Mouse (Mus musculus): ENCODE data around the gene Nfkbil1. TPM values are rescaled to one million over a fixed set of nuclear protein-coding genes. Genes with fewer than 3 reads are reported as not detected.
"Not testable (repeated sequence)": the region's sequence is repeated elsewhere in the genome, so short reads cannot be mapped to it uniquely, and the experiment has no call there.

Gene Nfkbil1
- polyA plus RNA-seq, 1 experiment from 2014 or later: 14.5 TPM

DNA sequence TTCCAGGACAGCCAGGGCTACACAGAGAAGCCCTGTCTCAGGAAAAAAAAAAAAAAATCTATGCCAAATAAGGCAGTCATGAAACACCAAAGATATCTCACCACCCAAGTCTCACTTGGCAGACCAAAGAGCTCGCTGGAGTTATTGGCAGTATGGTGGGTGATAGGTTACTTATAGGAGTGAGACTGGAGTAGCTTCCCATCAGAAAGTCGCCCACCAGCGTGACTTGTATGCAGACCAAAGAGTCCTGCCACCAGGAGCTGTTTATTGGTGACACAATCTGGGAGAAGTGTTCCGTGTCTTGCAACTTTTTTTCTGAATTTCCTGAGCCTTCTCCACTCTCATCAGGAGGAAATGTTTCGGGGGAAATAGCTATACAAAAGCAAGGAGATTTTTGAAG is 4.1 kb upstream of the Nfkbil1 start:
- H3K9ac ChIP-seq (ENCODE audit: low read depth, low read length): no peak overlapping the region
- no peak for ATAC-seq (replicated peaks; ENCODE audit: low FRiP score, low read depth)
- no peak overlapping the region for H3K27ac ChIP-seq
- no peaks in the 10 kb centered on the region for H3K9me3 ChIP-seq (replicated peaks; ENCODE audit: low read length)
- no peak for DNase-seq (ENCODE audit: low spot score)
- H3K27me3 ChIP-seq (ENCODE audit: insufficient read depth, low read length): no peaks in the 10 kb centered on the region
- no peak overlapping the region for H3K4me2 ChIP-seq (ENCODE audit: low read length)
- no peak overlapping the region for H3K4me3 ChIP-seq (replicated peaks; ENCODE audit: low read depth, low read length)
- no peak for TF ChIP-seq CTCF (IDR thresholded peaks at IDR 0.05; ENCODE audit: low read depth)
- 73% methylated on average over 5 of the region's 5 CpGs for WGBS
- peaks cover 21% of the 10 kb centered on the region for H3K4me1 ChIP-seq (replicated peaks; ENCODE audit: insufficient read depth, low read length)
- H3K36me3 ChIP-seq (ENCODE audit: insufficient read depth, low read length): peaks cover 9% of the 10 kb centered on the region

DNA sequence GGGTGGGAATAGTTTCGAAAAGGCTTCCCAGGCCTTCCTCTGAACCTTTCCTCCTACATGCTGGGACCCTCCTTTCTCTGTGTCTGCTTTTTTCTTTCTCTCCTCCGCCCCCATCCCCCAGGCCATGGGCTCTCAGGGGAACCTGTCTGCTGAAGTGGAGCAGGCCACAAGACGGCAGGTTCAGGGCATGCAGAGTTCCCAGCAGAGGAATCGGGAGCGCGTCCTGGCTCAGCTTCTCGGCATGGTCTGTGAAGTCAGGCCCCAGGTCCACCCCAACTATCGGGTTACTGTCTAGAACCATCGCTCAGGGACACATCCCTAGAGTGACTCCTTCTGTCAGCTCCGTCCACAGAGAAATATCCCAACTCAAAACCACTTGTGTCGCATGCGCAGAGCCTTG is 1.9 kb upstream of the Nfkbil1 start:
- no peak for ATAC-seq (replicated peaks; ENCODE audit: low FRiP score, low read depth)
- no peak overlapping the region for H3K4me2 ChIP-seq (ENCODE audit: low read length)
- TF ChIP-seq CTCF (IDR thresholded peaks at IDR 0.05; ENCODE audit: low read depth): no peak
- no peaks in the 10 kb centered on the region for H3K36me3 ChIP-seq (ENCODE audit: insufficient read depth, low read length)
- no peak for DNase-seq (ENCODE audit: low spot score)
- no peak overlapping the region for H3K4me3 ChIP-seq (replicated peaks; ENCODE audit: low read depth, low read length)
- 74% methylated on average over 12 of the region's 12 CpGs for WGBS
- no peaks in the 10 kb centered on the region for H3K27me3 ChIP-seq (ENCODE audit: insufficient read depth, low read length)
- H3K9ac ChIP-seq (ENCODE audit: low read depth, low read length): no peak overlapping the region
- no peak overlapping the region for H3K27ac ChIP-seq
- peaks cover 25% of the 10 kb centered on the region for H3K4me1 ChIP-seq (replicated peaks; ENCODE audit: insufficient read depth, low read length)
- no peaks in the 10 kb centered on the region for H3K9me3 ChIP-seq (replicated peaks; ENCODE audit: low read length)

DNA sequence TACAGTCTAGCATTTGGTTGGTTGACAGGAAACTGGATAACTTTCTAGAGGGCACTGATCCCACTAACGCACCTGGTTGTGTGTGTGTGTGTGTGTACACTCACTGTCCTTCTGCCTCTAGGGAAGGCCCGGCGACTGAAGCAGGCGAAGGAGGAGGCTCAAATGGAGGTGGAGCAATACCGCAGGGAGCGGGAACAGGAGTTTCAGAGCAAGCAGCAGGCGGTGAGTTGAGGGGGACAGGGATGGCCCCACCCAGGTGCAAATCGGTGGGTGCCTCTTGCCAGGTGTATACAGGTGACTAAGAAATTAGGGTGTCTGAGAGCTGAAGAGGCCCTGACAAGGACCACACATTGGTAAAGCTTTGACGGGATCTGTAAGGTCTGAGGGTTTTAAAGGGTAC is 1.4 kb upstream of the Nfkbil1 start:
- no peak overlapping the region for H3K27ac ChIP-seq
- WGBS: 76% methylated on average over 9 of the region's 9 CpGs

GRCm38 (mm10) chr17:35236390-35236746 is 776 bp upstream of the Nfkbil1 start:
- no peaks in the 10 kb centered on the region for H3K36me3 ChIP-seq (ENCODE audit: insufficient read depth, low read length)
- TF ChIP-seq CTCF (IDR thresholded peaks at IDR 0.05; ENCODE audit: low read depth): peak; percentile 98
- H3K4me1 ChIP-seq (replicated peaks; ENCODE audit: insufficient read depth, low read length): peaks cover 29% of the 10 kb centered on the region
- DNase-seq (ENCODE audit: low spot score) (peak; percentile 89), ATAC-seq (replicated peaks; ENCODE audit: low FRiP score, low read depth) (peak; percentile 57)
- peak overlapping the region; percentile 78 for H3K4me2 ChIP-seq (ENCODE audit: low read length)
- H3K9ac ChIP-seq (ENCODE audit: low read depth, low read length): peak overlapping the region; percentile 56
- H3K4me3 ChIP-seq (replicated peaks; ENCODE audit: low read depth, low read length): peak overlapping the region; percentile 56
- 1% methylated on average over 18 of the region's 18 CpGs for WGBS
- H3K27ac ChIP-seq: peak overlapping the region; percentile 94
- no peaks in the 10 kb centered on the region for H3K9me3 ChIP-seq (replicated peaks; ENCODE audit: low read length)
- no peaks in the 10 kb centered on the region for H3K27me3 ChIP-seq (ENCODE audit: insufficient read depth, low read length)

More for the DNA sequence above, 1.4 kb upstream of the Nfkbil1 start:
- no peaks in the 10 kb centered on the region for H3K9me3 ChIP-seq (replicated peaks; ENCODE audit: low read length)
- peaks cover 29% of the 10 kb centered on the region for H3K4me1 ChIP-seq (replicated peaks; ENCODE audit: insufficient read depth, low read length)
- DNase-seq (ENCODE audit: low spot score) (no peak), ATAC-seq (replicated peaks; ENCODE audit: low FRiP score, low read depth) (no peak)
- no peaks in the 10 kb centered on the region for H3K36me3 ChIP-seq (ENCODE audit: insufficient read depth, low read length)
- H3K9ac ChIP-seq (ENCODE audit: low read depth, low read length): no peak overlapping the region
- H3K4me3 ChIP-seq (replicated peaks; ENCODE audit: low read depth, low read length): no peak overlapping the region
- H3K27me3 ChIP-seq (ENCODE audit: insufficient read depth, low read length): no peaks in the 10 kb centered on the region
- TF ChIP-seq CTCF (IDR thresholded peaks at IDR 0.05; ENCODE audit: low read depth): no peak
- H3K4me2 ChIP-seq (ENCODE audit: low read length): no peak overlapping the region

- peak; percentile 8; the same call in 1 of the 2 replicates for ATAC-seq (replicated peaks; ENCODE audit: low FRiP score, low read depth)
- DNase-seq (ENCODE audit: low spot score): peak; percentile 65
- H3K27ac ChIP-seq: peak overlapping the region; percentile 94
- TF ChIP-seq CTCF (IDR thresholded peaks at IDR 0.05; ENCODE audit: low read depth): no peak
- no peaks in the 10 kb centered on the region for H3K9me3 ChIP-seq (replicated peaks; ENCODE audit: low read length)
- peaks cover 7% of the 10 kb centered on the region; the same call in 1 of the 2 replicates for H3K36me3 ChIP-seq (ENCODE audit: insufficient read depth, low read length)
- H3K4me2 ChIP-seq (ENCODE audit: low read length): peak overlapping the region; percentile 78
- 9% methylated on average over 31 of the region's 31 CpGs for WGBS
- H3K4me3 ChIP-seq (replicated peaks; ENCODE audit: low read depth, low read length): peak overlapping the region; percentile 56
- H3K9ac ChIP-seq (ENCODE audit: low read depth, low read length): peak overlapping the region; percentile 85
- no peaks in the 10 kb centered on the region for H3K27me3 ChIP-seq (ENCODE audit: insufficient read depth, low read length)
- peaks cover 20% of the 10 kb centered on the region for H3K4me1 ChIP-seq (replicated peaks; ENCODE audit: insufficient read depth, low read length)
Observed at GRCm38 (mm10) chr17:35234903-35235302, 689 bp downstream of the Nfkbil1 start.

DNA sequence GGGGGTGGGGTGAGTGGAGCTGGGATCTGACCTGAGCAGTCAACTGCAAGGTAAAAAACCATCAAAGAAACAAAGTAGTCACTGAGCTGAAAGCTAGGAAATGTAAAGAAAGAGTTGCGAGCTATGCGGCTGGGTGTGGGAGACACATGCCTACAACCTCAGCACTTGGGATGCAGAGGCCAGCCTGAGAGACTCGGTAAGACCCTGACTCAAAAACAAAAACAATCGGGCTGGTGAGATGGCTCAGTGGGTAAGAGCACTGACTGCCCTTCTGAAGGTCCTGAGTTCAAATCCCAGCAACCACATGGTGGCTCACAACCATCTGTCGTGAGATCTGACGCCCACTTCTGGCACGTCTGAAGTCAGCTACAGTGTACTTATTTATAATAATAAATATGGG is 1.5 kb downstream of the Nfkbil1 start:
- peak overlapping the region; percentile 78 for H3K4me2 ChIP-seq (ENCODE audit: low read length)
- DNase-seq (ENCODE audit: low spot score); H3K9ac ChIP-seq (ENCODE audit: low read depth, low read length); ATAC-seq (replicated peaks; ENCODE audit: low FRiP score, low read depth); H3K4me3 ChIP-seq (replicated peaks; ENCODE audit: low read depth, low read length); H3K27me3 ChIP-seq (ENCODE audit: insufficient read depth, low read length); H3K9me3 ChIP-seq (replicated peaks; ENCODE audit: low read length): not testable (repeated sequence)
- H3K36me3 ChIP-seq (ENCODE audit: insufficient read depth, low read length): peaks cover 15% of the 10 kb centered on the region
- peaks cover 20% of the 10 kb centered on the region for H3K4me1 ChIP-seq (replicated peaks; ENCODE audit: insufficient read depth, low read length)
- peak overlapping the region; percentile 83; the same call in 1 of the 2 replicates for H3K27ac ChIP-seq
- 70% methylated on average over 7 of the region's 7 CpGs for WGBS
